Mouse (Mus musculus) E14TG2a.4 (cell line): ENCODE data around the gene Prickle4.

ENCODE experiments used
- CTCF ChIP-seq: conservative IDR thresholded peaks from 2 replicates; pipeline ENCODE4 v1.5.1; 2014; ENCODE audit warnings: low read length
- NANOG ChIP-seq: IDR thresholded peaks from 2 replicates; pipeline ENCODE4 v1.6.1; 2014; ENCODE audit warnings: borderline replicate concordance, low read length, mixed read lengths
- POU5F1 ChIP-seq: IDR thresholded peaks from 2 replicates; pipeline ENCODE4 v1.6.1; 2014; ENCODE audit warnings: low read length, borderline replicate concordance

- no peak for TF ChIP-seq CTCF
- TF ChIP-seq NANOG = no peak
- TF ChIP-seq POU5F1 = no peak
These were observed 7.3 kb upstream of the Prickle4 start for GRCm38 (mm10) chr17:47701793-47702192.
